Mouse (Mus musculus) testis, adult 2 months (tissue): ENCODE measurements around the gene Gcc2.

Source experiments
- CTCF ChIP-seq: fragments of 200-500 bp; IDR thresholded peaks from 2 replicates; pipeline ENCODE4 v1.5.1; 2012; ENCODE audit warnings: low read depth, mild to moderate bottlenecking, inconsistent platforms, low read length, moderate library complexity; ENCODE audit not compliant: control insufficient read depth, insufficient read depth, insufficient replicate concordance
- POLR2A ChIP-seq: fragments of 200-500 bp; IDR thresholded peaks from 2 replicates; pipeline ENCODE4 v1.6.1; 2012; ENCODE audit warnings: low read depth, mild to moderate bottlenecking, inconsistent platforms, low read length, moderate library complexity; ENCODE audit not compliant: control insufficient read depth

- TF ChIP-seq CTCF (no peak), POLR2A (no peak)
Observed at GRCm38 (mm10) chr10:58312887-58313286, 57.6 kb downstream of the Gcc2 start.
